Mouse (Mus musculus) liver, adult 2 months (tissue): ENCODE results near the gene Cyp4f40.

Experiments
- CTCF ChIP-seq: fragments of 200-500 bp; IDR thresholded peaks from 2 replicates; pipeline ENCODE4 v1.5.1; 2011; ENCODE audit warnings: low read depth, low read length, control low read depth
- POLR2A ChIP-seq: fragments of 200-500 bp; IDR thresholded peaks from 2 replicates; pipeline ENCODE4 v1.6.1; 2011; ENCODE audit warnings: low read length, control low read depth; ENCODE audit not compliant: insufficient read depth; ENCODE audit errors: extremely low read depth

DNA sequence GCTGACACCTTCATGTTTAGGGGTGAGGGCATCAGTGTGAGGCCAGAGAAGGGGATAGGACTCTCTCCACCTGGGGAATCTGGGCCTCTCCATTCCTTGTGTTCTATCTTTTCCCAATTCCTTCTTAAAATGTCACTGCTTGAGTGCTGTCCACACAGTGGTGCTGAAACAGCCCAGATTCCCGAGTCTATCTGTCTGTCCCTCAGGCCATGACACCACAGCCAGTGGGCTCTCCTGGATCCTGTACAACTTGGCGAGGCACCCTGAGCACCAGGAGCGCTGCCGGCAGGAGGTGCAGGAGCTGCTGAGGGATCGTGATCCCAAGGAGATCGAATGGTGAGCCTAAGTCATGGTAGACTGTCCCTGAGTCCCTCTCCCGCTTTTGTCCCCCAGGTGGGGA is 15.3 kb downstream of the Cyp4f40 start:
- TF ChIP-seq POLR2A (no peak), CTCF (no peak)
